Mouse (Mus musculus) layer of hippocampus, adult 11-12 months (tissue): ENCODE measurements around the gene Clcn7.
"Not testable (repeated sequence)": the region's sequence is repeated elsewhere in the genome, so short reads cannot be mapped to it uniquely, and the experiment has no call there.

ENCODE experiments used
- DNase-seq: peaks from one replicate; pipeline ENCODE4 v3.0.0; 2022; ENCODE audit warnings: low spot score

Clcn7 gene

GRCm38 (mm10) chr17:25133275-25133698 lies at the start of gene Clcn7:
Gene Clcn7, plus strand, starts transcription at chr17:25133391.
- DNase-seq, result peak; percentile 95

DNA sequence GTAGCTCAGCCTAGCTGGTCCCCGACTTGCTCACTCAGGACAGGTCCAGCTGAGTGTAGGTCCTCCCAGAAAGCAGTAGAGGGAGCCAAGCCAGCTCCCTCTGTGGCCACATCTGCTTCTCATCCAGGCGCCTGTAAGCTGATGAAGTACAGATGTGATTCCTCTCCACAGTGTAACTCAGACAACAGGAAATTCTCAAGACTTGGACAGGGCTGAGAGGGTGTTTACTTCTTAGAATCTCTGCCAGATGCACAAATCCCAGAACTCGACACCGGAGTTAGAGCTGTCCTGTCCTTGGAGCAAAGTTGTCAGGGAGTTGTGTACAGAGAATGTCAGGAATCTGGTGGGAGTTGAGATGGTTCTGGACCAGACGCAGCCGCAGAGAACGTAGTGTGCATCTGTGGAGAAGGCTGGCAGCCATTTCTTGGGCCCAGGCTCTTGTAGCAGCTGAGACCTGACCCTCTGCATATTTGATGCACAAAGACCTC lies 49.7 kb upstream of the Clcn7 start, which contains the start of gene Tmem204:
Gene Tmem204 (minus strand): TSS at position 148 of the 488 bp plus-strand sequence.
- no peak for DNase-seq

DNA sequence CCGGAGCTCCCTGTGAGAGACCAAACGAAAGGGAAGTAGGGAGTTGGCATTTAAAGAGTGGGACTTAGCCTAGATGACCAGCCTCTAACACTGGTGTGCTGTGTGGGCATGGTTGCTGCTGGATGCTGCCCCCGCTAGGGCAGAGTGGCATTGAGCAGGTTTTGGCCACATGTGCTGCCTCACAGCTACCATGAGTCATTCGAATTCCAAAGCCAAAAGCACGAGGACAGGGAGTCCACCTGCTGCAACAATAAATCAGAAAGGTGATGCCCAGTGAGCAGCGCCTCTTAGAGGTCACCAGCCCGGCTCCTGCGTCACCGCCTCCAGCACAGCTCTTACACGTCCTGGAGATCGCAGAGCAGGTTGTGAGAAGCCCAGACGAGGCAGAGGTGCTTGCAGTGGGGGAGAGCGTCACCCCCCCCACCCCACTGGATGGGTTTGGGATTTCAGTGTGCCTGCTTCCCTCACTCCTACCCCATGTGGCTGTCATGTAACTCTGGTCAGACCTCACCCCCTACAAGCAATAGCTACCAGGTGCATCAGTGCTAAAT lies 48.3 kb upstream of the Clcn7 start:
- DNase-seq, result no peak

DNA sequence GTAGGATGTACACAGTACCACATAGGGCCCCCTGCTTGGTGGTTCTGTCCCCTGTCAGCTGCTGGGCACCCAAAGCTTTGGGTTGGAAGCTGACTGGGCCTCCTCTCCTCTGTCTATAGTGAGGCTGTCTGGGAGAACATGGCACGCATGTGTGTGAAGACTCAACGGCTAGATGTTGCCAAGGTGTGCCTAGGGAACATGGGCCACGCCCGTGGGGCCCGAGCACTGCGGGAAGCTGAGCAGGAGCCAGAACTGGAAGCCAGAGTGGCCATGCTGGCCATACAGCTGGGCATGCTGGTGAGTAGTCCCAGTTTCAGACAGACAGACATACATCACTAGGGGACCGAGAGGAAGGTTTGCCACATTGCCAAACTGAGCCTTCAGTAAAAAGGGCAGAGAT lies 46.5 kb upstream of the Clcn7 start:
- no peak for DNase-seq

DNA sequence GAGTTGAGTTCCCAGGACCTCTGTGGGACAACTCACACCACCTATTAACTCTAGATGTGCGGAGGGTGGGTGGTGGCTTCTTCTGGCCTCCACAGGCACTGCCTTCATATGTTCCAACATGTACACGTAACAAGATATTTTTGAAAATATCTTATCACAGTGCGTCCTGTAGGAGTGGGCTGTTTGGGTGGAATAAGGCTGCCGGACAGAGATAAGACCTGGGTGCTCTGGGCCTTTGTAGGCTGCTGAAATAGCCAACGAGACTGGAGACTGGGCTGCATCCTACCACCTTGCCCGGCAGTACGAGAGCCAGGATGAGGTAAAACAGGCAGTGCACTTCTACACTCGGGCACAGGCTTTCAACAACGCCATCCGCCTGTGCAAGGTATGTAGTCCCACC lies 44.0 kb upstream of the Clcn7 start:
- DNase-seq, result no peak

DNA sequence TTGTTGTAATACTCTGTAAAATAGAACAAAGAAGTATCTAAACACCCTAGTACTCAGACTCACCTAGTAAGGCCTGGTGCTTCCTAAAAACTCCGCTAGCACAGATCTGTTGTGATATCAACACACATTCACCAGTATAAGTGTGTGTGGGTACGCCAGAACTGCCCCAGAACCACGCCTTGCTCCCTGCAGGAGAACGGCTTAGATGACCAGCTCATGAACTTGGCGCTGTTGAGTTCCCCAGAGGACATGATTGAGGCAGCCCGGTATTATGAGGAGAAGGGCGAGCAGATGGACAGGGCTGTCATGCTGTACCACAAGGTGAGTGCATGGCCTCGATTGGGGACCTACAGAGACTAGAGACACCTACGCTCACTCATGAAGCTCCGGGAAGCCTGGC lies 42.7 kb upstream of the Clcn7 start:
- no peak for DNase-seq

DNA sequence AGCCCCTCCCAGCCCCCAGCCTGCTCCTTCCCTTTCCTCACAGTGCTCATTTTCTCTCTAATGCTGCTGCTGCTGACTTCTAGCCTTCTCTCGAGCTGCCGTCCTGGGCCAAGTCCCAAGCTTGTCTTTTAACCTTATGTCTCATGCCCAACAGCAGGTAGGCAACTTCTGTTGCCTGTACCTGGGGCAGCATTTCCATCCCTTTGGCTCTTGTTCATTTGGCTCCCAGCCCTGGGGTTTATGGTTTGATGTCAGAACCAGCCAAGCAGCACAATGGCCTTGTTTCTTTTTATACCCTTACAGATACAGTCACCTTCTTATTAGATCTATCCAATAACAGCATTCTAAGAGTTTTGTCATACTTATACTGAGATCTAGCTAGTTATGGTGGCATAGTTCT lies 37.0 kb upstream of the Clcn7 start:
- DNase-seq, result no peak

GRCm38 (mm10) chr17:25100052-25100451 lies 33.1 kb upstream of the Clcn7 start:
- no peak for DNase-seq

DNA sequence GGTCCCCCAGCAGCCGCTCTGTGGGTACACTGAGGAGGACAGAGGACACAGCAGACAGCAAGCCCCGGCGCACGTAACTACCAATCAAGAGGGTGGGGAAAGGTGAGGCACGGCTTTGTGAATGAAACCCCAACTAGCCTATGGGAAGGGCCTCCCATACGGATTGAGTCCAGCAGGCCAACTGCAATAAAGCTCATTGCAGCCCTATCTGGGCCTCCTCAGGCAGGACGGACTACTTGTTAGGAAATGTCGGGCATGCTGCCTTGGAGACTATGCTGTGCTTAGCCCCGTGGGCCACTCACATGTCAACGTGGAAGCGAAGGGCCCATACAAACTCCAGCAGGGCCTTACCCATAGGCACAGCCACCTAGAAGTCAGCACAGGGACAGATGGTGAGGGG lies 31.9 kb upstream of the Clcn7 start:
- DNase-seq, result no peak

GRCm38 (mm10) chr17:25107786-25108185 lies 25.4 kb upstream of the Clcn7 start:
- no peak for DNase-seq

- DNase-seq, result no peak
Measured at GRCm38 (mm10) chr17:25109578-25109977, 23.6 kb upstream of the Clcn7 start.

DNA sequence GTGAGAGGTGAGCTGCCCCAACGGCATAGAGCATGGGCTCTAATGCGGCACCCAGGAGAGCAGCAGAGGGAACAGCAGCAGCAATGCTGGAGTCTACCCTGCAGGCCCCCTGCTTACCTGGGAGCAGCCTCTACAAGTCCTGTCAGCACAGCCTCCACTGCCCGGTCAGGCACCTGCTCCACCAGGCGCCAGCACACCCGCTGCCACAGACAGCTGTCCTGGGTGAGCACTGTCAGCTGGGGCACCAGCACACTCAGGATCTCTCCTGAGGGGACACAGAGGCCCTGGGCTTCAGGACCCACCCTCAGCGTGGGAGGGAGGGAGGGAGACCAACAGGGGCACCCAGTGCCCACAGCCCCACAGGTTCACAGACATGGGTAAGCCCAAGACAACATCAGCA lies 22.6 kb upstream of the Clcn7 start:
- DNase-seq, result no peak

GRCm38 (mm10) chr17:25111220-25111619 lies 22.0 kb upstream of the Clcn7 start:
- no peak for DNase-seq

DNA sequence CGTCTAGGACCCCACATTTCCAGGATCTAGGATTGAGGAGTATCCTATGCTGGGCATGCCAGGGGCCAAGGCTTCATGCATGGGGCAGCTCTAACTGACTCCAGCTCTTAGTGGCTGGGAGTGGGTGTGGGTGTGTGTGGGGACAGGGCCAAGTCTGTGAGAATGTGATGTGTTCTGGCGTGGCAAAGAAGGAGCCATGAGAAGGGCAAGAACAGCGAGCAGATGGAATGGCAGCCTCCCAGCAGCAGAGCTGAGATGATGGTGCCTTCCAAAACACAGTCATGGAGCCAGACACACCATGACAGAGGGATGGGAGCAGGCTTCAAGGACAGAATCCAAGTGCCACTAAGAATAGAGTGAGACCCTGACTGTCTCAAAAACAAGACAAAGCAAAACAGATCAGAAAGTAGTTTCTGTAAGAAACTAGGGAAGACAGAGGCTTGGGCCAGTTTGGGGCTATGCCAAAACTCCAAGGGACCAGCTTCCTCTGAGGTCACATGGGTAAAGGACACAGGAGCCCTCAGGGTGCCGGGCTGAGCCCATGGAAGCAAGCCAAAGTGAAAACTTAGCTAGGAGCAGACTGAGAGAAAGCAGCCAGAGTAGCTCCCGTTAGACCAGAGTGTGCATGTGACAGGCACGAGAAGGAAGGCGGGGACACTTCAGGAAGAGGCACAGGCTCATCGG lies 21.3 kb upstream of the Clcn7 start:
- DNase-seq, result peak; percentile 62

GRCm38 (mm10) chr17:25112423-25112810 lies 20.8 kb upstream of the Clcn7 start:
- no peak for DNase-seq

GRCm38 (mm10) chr17:25114908-25115645 lies 18.1 kb upstream of the Clcn7 start:
- DNase-seq, result no peak

- DNase-seq, result peak; percentile 92
Measured at GRCm38 (mm10) chr17:25115664-25116432, 17.3 kb upstream of the Clcn7 start, which contains the start of gene Telo2. Gene Telo2, minus strand, starts transcription at chr17:25115967.

DNA sequence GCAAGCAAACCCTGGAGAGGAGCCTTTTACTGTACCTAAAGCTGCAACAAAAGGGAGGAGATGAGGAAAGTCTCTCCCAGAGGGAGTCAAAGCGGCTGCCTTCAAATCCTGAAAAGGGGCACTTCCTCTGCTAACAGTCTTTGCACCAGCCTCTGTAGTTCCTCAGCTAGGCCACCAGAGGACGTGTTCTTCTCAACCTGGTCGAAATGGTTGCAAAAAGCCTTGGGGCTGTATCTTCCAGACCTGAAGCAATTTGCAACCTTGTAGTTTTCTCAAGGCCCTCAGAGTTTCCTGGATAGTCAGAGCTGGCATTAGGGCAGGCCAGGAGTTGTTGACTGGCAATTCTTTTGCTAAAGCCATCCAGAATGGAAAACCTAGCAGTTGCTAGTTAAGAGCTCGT lies 15.9 kb upstream of the Clcn7 start:
- no peak for DNase-seq

DNA sequence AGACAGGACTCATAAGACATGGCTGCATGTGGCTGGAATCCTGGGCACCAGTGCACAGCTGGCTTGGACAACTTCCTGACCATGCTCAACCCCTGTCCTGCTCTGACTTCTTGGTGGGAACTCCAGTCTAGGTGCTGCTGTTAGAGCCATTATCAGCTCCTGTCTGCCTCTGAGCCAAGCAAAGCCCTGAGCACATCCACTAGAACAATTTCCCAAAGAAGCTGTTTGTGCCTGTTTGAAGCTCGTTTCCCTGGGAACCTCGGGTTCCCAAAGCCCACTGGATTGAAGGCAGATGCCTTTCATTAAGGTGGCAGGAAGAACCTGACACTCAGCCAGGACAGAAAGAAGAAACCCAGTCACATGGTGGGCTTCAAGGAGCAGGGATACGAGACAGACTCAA lies 12.8 kb upstream of the Clcn7 start, which contains the start of gene Ptx4:
Gene Ptx4 (plus strand): TSS at position 355 of the 400 bp plus-strand sequence.
- DNase-seq, result no peak

DNA sequence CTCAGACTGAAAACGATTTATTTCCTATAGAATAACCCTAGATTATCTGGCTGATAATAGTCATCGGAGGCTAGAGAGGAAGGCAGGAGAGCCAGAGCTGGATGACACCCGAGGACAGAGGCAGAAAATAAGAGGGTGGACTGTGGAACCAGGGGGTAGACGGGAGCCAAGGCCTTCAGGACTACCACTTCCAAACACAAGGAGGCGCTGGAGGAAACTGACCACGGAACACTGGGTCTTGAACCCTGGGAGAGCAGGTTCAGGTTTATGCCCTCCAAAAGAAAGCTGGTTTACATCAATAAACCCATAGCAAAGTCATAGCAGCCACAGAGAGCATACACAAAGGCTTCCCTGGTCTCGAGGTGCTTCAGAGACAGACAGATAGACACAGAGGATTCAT lies 9.2 kb upstream of the Clcn7 start:
- no peak for DNase-seq

GRCm38 (mm10) chr17:25125442-25126060 lies 7.6 kb upstream of the Clcn7 start:
- not testable (repeated sequence) for DNase-seq

- DNase-seq, result peak; percentile 51
Measured at GRCm38 (mm10) chr17:25127079-25127478, 6.1 kb upstream of the Clcn7 start.
